Mouse (Mus musculus) embryonic facial prominence, embryonic 14.5 days (tissue): ENCODE measurements at regions not wholly inside any gene's neighbourhood (a gene's known extent, or its start where the extent isn't known, plus 50 kb on each side); places are given as distances from the start of the nearest gene placed in this dataset.

Experiments used
- ATAC-seq: fragments of 200-750 bp; cut with Nextera tagmentation; 2 replicates; pipeline ENCODE4 v1.8.0; 2017; ENCODE audit warnings: low read depth, moderate number of reproducible peaks, moderate TSS enrichment
- DNase-seq: peaks from one replicate; pipeline ENCODE4 v3.0.0-alpha.2; 2015; ENCODE audit warnings: low spot score
- H3K27ac ChIP-seq: fragments of 300-500 bp; sonication (generic); replicated peaks from 2 replicates; pipeline ENCODE4 v1.5.1; 2014; ENCODE audit warnings: low read depth, mild to moderate bottlenecking, low read length, moderate library complexity
- H3K27me3 ChIP-seq: fragments of 300-500 bp; sonication (generic); replicated peaks from 2 replicates; pipeline ENCODE4 v1.6.1; 2014; ENCODE audit warnings: low read length; ENCODE audit not compliant: control insufficient read depth, insufficient read depth
- H3K36me3 ChIP-seq: fragments of 300-500 bp; sonication (generic); 2 replicates; pipeline ENCODE4 v1.6.1; 2014; ENCODE audit warnings: low read length, mixed read lengths; ENCODE audit not compliant: control insufficient read depth, insufficient read depth
- H3K4me1 ChIP-seq: fragments of 300-500 bp; sonication (generic); 2 replicates; pipeline ENCODE4 v1.6.1; 2014; ENCODE audit warnings: antibody characterized with exemption, low read length; ENCODE audit not compliant: control insufficient read depth, insufficient read depth
- H3K4me2 ChIP-seq: fragments of 300-500 bp; sonication (generic); 2 replicates; pipeline ENCODE4 v1.6.1; 2014; ENCODE audit warnings: low read depth, mild to moderate bottlenecking, low read length, moderate library complexity, mixed read lengths
- H3K4me3 ChIP-seq: fragments of 300-500 bp; sonication (generic); 2 replicates; pipeline ENCODE4 v1.5.1; 2014; ENCODE audit warnings: low read depth, mild to moderate bottlenecking, low read length
- H3K9ac ChIP-seq: fragments of 300-500 bp; sonication (generic); 2 replicates; pipeline ENCODE4 v1.6.1; 2014; ENCODE audit warnings: low read depth, mild to moderate bottlenecking, low read length, moderate library complexity, mixed read lengths
- H3K9me3 ChIP-seq: fragments of 300-500 bp; sonication (generic); 2 replicates; pipeline ENCODE4 v1.6.1; 2016; ENCODE audit warnings: low read length; ENCODE audit not compliant: control insufficient read depth
- WGBS: fragments of 180-500 bp; shearing (Covaris S2); extraction: QIAGEN DNeasy Blood & Tissue Kit; methylation state at CpG from one replicate; pipeline ENCODE4 v1.1.7; 2014; 5-methylcytosine and 5-hydroxymethylcytosine counted together

DNA sequence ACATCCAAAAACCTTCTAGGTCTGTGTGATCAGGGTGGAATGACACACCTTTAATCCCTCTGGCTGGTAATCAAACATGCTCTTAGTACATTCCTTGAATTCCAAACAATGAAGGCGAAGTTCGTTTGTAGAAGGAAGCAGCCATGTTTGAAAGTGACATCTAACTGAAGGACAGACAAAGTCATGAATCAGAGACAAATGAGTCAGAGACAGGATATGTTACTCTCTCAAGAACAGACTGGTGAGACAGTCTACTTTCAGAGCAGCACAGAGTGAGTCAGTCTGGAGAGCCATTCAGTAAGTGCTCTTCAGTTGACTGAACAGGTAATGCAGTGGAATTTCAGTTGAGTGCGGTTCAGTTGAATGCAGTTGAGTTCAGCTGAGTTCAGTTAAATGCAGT lies 150.4 kb downstream of the Cpe start:
- ATAC-seq (no peak), DNase-seq (no peak)
- Histone ChIP-seq H3K4me2 (no peak overlapping the region), H3K27ac (no peak overlapping the region), H3K9ac (no peak overlapping the region), H3K36me3 (no peaks in the 10 kb centered on the region), H3K4me3 (no peak overlapping the region), H3K27me3 (no peaks in the 10 kb centered on the region; the same call in 1 of the 2 replicates), H3K4me1 (no peaks in the 10 kb centered on the region), H3K9me3 (peaks cover 9% of the 10 kb centered on the region; the same call in 1 of the 2 replicates)
- 72% methylated on average over 3 of the region's 3 CpGs for WGBS

DNA sequence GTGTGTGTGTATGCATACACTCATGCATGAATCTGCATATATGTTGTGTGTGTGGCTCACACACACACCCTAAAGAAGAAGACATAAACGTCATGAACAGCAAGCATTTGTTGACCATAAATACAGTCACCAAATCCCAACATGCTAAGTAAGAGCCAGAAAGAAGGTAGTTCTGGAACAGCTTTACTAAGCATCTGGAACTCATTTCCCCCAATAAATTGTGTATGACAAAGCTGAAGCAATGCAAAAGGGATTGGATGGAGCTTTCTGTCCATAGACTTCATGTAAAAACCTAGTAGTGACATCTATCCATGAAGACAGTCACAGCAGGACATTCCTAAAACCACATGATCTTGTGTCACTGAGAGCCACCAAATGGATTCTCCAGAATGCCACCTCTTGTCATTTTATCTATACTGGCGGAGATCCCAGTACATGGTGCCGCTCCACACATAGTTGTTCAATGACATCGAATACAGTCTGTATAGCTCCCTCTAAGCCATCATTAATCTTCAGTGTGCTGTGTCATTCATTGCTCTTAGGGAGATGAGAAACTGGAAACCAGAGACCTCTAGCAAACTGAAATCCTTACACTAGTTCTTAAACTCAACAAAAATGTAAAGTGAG lies 152.9 kb downstream of the Cpe start:
- no peak overlapping the region for H3K4me2 ChIP-seq
- no peak overlapping the region for H3K4me3 ChIP-seq
- no peaks in the 10 kb centered on the region; the same call in 1 of the 2 replicates for H3K27me3 ChIP-seq
- no peak overlapping the region for H3K27ac ChIP-seq
- 66% methylated on average over 4 of the region's 4 CpGs for WGBS
- ATAC-seq (no peak), DNase-seq (peak; percentile 62)
- H3K9me3 ChIP-seq: peaks cover 9% of the 10 kb centered on the region; the same call in 1 of the 2 replicates
- H3K4me1 ChIP-seq: no peaks in the 10 kb centered on the region
- H3K36me3 ChIP-seq: no peaks in the 10 kb centered on the region
- H3K9ac ChIP-seq: no peak overlapping the region

DNA sequence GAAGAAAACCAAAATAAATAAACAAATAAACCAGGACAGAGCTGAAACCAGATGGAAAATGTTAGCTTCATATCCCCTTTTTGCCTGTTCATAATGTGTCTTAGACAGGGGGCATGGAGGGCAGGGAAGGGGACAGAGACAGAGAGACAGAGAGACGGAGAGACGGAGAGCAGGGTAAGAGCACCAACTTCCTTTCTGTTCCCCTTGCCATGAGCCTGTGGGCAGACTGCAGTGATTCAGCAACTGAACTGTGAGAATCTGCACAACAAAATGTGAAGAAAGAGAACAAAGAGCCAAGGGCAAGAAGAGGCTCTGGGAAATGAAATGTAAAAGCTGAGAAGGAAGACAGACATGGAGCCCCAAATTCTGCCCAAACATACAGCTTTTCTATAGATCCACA lies 161.1 kb downstream of the Cpe start:
- Histone ChIP-seq H3K4me2 (no peak overlapping the region), H3K27ac (no peak overlapping the region), H3K4me1 (no peaks in the 10 kb centered on the region), H3K27me3 (no peaks in the 10 kb centered on the region), H3K36me3 (no peaks in the 10 kb centered on the region), H3K9me3 (no peaks in the 10 kb centered on the region), H3K4me3 (no peak overlapping the region), H3K9ac (no peak overlapping the region)
- 89% methylated on average over 2 of the region's 2 CpGs for WGBS
- DNase-seq (no peak), ATAC-seq (no peak)

DNA sequence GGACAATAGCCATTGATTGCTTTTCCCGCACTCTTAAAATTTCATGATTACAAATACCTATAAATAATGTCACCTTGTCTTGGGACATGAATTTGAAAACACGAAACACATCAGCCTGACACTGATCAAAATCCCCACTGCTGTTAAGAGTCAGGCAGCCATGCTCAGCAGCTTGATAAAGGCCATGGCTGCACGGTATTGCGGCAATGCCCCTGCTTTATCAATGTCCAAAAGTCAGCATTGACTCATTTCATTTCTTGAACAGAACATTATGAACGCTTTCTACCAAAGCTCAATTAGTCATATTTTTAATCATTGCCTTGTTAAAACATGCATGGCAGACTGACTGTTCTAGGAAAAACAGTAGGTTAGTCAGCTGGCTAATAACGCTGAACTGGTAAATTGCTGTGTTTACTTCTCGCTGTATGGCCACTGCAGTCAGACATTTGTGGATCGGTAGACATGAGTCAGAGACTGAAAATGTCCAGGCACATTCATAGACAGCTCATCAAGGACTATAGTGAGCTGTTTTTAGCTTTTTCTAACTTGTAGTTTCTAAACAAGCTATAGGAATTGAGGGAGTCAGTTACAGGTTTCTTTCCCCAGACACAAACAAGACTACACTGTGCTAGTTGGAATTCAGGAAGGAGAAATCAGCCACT lies 170.3 kb downstream of the Cpe start:
- no peak for DNase-seq
- H3K4me3 ChIP-seq: no peak overlapping the region
- WGBS: 78% methylated on average over 8 of the region's 8 CpGs
- no peaks in the 10 kb centered on the region for H3K9me3 ChIP-seq
- peak; percentile 22; the same call in 1 of the 2 replicates for ATAC-seq
- H3K9ac ChIP-seq: no peak overlapping the region
- H3K4me1 ChIP-seq: no peaks in the 10 kb centered on the region
- no peaks in the 10 kb centered on the region for H3K36me3 ChIP-seq
- no peaks in the 10 kb centered on the region for H3K27me3 ChIP-seq
- H3K27ac ChIP-seq: no peak overlapping the region
- no peak overlapping the region for H3K4me2 ChIP-seq

DNA sequence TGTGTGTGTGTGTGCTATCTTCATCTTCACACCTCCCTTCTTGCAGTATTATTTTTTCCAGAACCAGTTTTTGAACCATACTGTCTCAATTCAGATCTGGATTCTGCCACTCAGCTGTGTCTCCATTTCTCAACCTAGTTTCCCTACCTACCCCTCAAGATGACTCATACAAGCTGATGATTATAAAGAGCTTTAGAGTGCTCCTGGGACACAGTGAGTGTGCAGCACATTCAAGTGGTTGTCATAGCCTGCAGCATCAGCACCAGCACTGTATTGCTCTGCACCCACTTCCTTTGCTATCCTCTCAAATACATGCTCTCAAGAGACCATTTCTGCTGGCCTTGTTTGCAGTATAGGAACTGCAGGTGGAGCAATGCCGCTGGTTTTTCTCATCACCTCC lies 173.2 kb downstream of the Cpe start:
- no peaks in the 10 kb centered on the region for H3K27me3 ChIP-seq
- no peak overlapping the region for H3K27ac ChIP-seq
- no peaks in the 10 kb centered on the region for H3K36me3 ChIP-seq
- ATAC-seq (no peak), DNase-seq (no peak)
- no peak overlapping the region for H3K4me3 ChIP-seq
- no peaks in the 10 kb centered on the region for H3K9me3 ChIP-seq
- H3K4me1 ChIP-seq: no peaks in the 10 kb centered on the region
- H3K9ac ChIP-seq: no peak overlapping the region
- 76% methylated on average over 1 of the region's 1 CpGs for WGBS
- H3K4me2 ChIP-seq: no peak overlapping the region

GRCm38 (mm10) chr8:64515923-64516322 lies 176.9 kb downstream of the Cpe start:
- H3K4me1 ChIP-seq: no peaks in the 10 kb centered on the region
- 74% methylated on average over 5 of the region's 5 CpGs for WGBS
- no peak for ATAC-seq
- H3K9ac ChIP-seq: no peak overlapping the region
- peaks cover 7% of the 10 kb centered on the region; the same call in 1 of the 2 replicates for H3K9me3 ChIP-seq
- H3K36me3 ChIP-seq: no peaks in the 10 kb centered on the region
- H3K27me3 ChIP-seq: no peaks in the 10 kb centered on the region
- no peak overlapping the region for H3K27ac ChIP-seq
- DNase-seq: peak; percentile 34
- H3K4me3 ChIP-seq: no peak overlapping the region
- no peak overlapping the region for H3K4me2 ChIP-seq

DNA sequence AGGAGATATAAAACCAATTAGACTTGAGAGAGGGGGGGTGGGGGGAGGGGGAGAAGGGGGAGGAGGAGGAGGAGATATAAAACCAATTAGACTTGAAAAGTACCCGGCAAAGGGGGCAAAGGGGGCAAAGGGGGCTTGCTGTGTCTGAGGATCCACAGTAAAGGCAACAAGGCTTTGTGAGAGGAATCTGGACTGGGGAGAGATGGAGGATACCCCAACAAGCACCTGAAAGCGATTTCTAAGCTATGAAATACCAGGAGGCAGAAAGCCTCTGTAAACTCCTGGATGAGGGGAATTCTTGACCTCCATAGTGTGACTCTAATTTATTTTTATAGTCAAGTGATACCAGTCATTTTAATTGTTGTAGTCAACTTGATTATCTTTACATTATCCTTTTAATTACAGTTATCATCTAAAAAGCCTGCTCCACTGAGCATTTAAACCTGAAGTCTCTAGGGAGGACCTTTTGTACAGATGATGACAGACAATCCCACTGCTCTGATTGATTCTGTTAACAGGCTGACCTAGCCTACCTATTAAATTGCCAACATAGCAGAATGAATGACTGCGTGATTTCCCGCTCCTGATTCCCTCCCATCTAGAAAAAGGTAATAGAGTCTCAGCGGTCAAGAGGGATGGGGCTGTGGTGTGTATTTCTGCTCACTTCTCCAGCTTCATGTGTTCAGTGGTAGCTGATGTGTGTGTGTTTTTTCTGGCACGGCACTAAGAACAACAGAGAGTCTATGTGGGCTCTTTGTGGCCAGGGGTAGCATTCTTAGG lies 195.4 kb downstream of the Cpe start:
- H3K9ac ChIP-seq: no peak overlapping the region
- no peak overlapping the region for H3K4me2 ChIP-seq
- peaks cover 3% of the 10 kb centered on the region; the same call in 1 of the 2 replicates for H3K4me1 ChIP-seq
- DNase-seq: no peak
- no peaks in the 10 kb centered on the region for H3K27me3 ChIP-seq
- no peak overlapping the region for H3K27ac ChIP-seq
- no peaks in the 10 kb centered on the region for H3K36me3 ChIP-seq
- H3K9me3 ChIP-seq: no peaks in the 10 kb centered on the region
- 0 out of 2 replicates have a peak, but pooled peaks have one; percentile 62 for ATAC-seq
- 43% methylated on average over 6 of the region's 6 CpGs for WGBS
- H3K4me3 ChIP-seq: no peak overlapping the region

GRCm38 (mm10) chr8:64496333-64497213 lies 196.3 kb downstream of the Cpe start:
- peaks cover 3% of the 10 kb centered on the region; the same call in 1 of the 2 replicates for H3K4me1 ChIP-seq
- no peak overlapping the region for H3K9ac ChIP-seq
- no peak overlapping the region for H3K4me2 ChIP-seq
- no peaks in the 10 kb centered on the region for H3K36me3 ChIP-seq
- DNase-seq (peak; percentile 23), ATAC-seq (no peak)
- H3K27me3 ChIP-seq: no peaks in the 10 kb centered on the region
- H3K27ac ChIP-seq: no peak overlapping the region
- no peaks in the 10 kb centered on the region for H3K9me3 ChIP-seq
- WGBS: 59% methylated on average over 14 of the region's 14 CpGs
- no peak overlapping the region for H3K4me3 ChIP-seq
